40 mouse cellular contexts compared by ENCODE assay signal in genomic region chr3:122916191-122916680, GRCm38 (mm10). TPM values are rescaled to one million over a fixed set of nuclear protein-coding genes. Genes with fewer than 3 reads are reported as not detected.
"Had no signal": no experiment of that assay in that cellular context is flagged by ENCODE, and none has a peak within 500 bp of the region (broad histone marks: within the 10 kb centered on the region; RNA-seq: fewer than 3 reads in every experiment).

No protein-coding gene starts in this region.

- DNase-seq: cerebellum, adult 2 months; cerebellum, adult 8-10 months; cerebellum, adult 9-10 months; cerebellum, adult 9-11 months; cerebellum, postnatal 10 days; cerebellum, postnatal 14 days; cerebellum, postnatal 25 days; cerebellum, postnatal 36 days; embryo, embryonic 11 days; forebrain, postnatal 0 days; gastrocnemius, adult 2 months; gastrocnemius, postnatal 10 days; gastrocnemius, postnatal 14 days; gastrocnemius, postnatal 25 days; gastrocnemius, postnatal 36 days; heart, adult 11 months; heart, adult 18-20 months; heart, adult 2 months had no signal

RNA-seq across cellular contexts. Expression of gene Gm10959, which starts 2.9 kb away (rescaled TPM):
- total RNA-seq: common myeloid progenitor, adult 5-6 weeks; forebrain, postnatal 0 days; gastrocnemius, adult 18-20 months; gastrocnemius, adult 2 months; gastrocnemius, adult 8-10 months; gastrocnemius, postnatal 10 days; gastrocnemius, postnatal 14 days; gastrocnemius, postnatal 25 days; gastrocnemius, postnatal 36 days; gastrocnemius, postnatal 4 days; granulocyte monocyte progenitor cell, adult 5-6 weeks; heart, adult 18-20 months; heart, adult 2 months; heart, adult 8-10 months had no signal
- polyA plus RNA-seq: cerebellum, adult 2 months; cortical plate, adult 2 months; embryonic facial prominence, embryonic 10.5 days; embryonic facial prominence, embryonic 11.5 days; embryonic facial prominence, embryonic 12.5 days; embryonic facial prominence, embryonic 13.5 days; embryonic facial prominence, embryonic 14.5 days; embryonic facial prominence, embryonic 15.5 days; erythroblast, embryonic 14.5 days; forebrain, embryonic 10.5 days; forebrain, embryonic 11.5 days; forebrain, embryonic 12.5 days; forebrain, embryonic 13.5 days; forebrain, embryonic 14.5 days; forebrain, embryonic 15.5 days; forebrain, embryonic 16.5 days; forebrain, postnatal 0 days; frontal cortex, adult 2 months; heart, adult 2 months had no signal

RNA-seq across cellular contexts. Expression of gene Fabp2, which starts 21.4 kb away (rescaled TPM):
- total RNA-seq: common myeloid progenitor, adult 5-6 weeks; forebrain, postnatal 0 days; gastrocnemius, adult 18-20 months; gastrocnemius, adult 2 months; gastrocnemius, adult 8-10 months; gastrocnemius, postnatal 10 days; gastrocnemius, postnatal 14 days; gastrocnemius, postnatal 25 days; gastrocnemius, postnatal 36 days; gastrocnemius, postnatal 4 days; granulocyte monocyte progenitor cell, adult 5-6 weeks; heart, adult 18-20 months; heart, adult 2 months; heart, adult 8-10 months had no signal
- polyA plus RNA-seq: cerebellum, adult 2 months; cortical plate, adult 2 months; embryonic facial prominence, embryonic 10.5 days; embryonic facial prominence, embryonic 11.5 days; embryonic facial prominence, embryonic 12.5 days; embryonic facial prominence, embryonic 13.5 days; embryonic facial prominence, embryonic 14.5 days; erythroblast, embryonic 14.5 days; forebrain, embryonic 10.5 days; forebrain, embryonic 11.5 days; forebrain, embryonic 12.5 days; forebrain, embryonic 14.5 days; forebrain, embryonic 15.5 days; forebrain, embryonic 16.5 days; forebrain, postnatal 0 days; frontal cortex, adult 2 months; heart, adult 2 months had no signal
